Mouse (Mus musculus): ENCODE measurements around the gene Edem3.

GRCm38 (mm10) chr1:151709734-151710022 lies 45.5 kb upstream of the Edem3 start:
- no peak for TF ChIP-seq POLR2A (IDR thresholded peaks at IDR 0.05; ENCODE audit: low read depth, low read length)
- TF ChIP-seq CTCF (IDR thresholded peaks at IDR 0.05; ENCODE audit: extremely low read depth, insufficient read length, insufficient replicate concordance, low read depth, low read length): no peak

Data from small intestine, adult 2 months (tissue).